9 mouse cellular contexts compared by ENCODE assay signal in genomic region chr16:91866258-91866634, GRCm38 (mm10).
DNase-seq lines count a peak whose midpoint lies in the region; TF ChIP-seq lines count a peak whose summit lies in the region.
"Had no signal": no experiment of that assay in that cellular context is flagged by ENCODE, and none has a peak within 500 bp of the region (broad histone marks: within the 10 kb centered on the region; RNA-seq: fewer than 3 reads in every experiment).

No protein-coding gene starts in this region.

- no peak overlapping the region for H3K4me3 ChIP-seq in heart, adult 2 months
- no peak overlapping the region for H3K4me3 ChIP-seq in MEL (ENCODE audit: control insufficient read depth in 1 of 2, insufficient read depth in 1 of 2, low read depth in 2 of 2, low read length in 2 of 2)
- H3K4me3 ChIP-seq in brown adipose tissue, adult 24 weeks (ENCODE audit: insufficient read depth, low read depth, low read length), result no peak overlapping the region
- H3K4me3 ChIP-seq: forebrain, embryonic 13.5 days had no signal

- TF ChIP-seq EP300 in heart, adult 2 months (IDR thresholded peaks at IDR 0.05; ENCODE audit: insufficient read depth, low read depth, low read length), result peak; percentile 66; the same call in 1 of the 2 replicates
- TF ChIP-seq EP300 in MEL (IDR thresholded peaks at IDR 0.05; ENCODE audit: low read depth in 1 of 2, low read length in 2 of 2), result no peak

- H3K79me2 ChIP-seq in heart, adult 2 months (replicated peaks; ENCODE audit: control insufficient read depth, insufficient read depth, low read length), result no peaks in the 10 kb centered on the region
- H3K79me2 ChIP-seq in MEL (ENCODE audit: control insufficient read depth, insufficient read depth, low read length, poor library complexity), result peaks cover 4% of the 10 kb centered on the region; the same call in 1 of the 2 replicates

- peak overlapping the region; percentile 69 for H3K27ac ChIP-seq in heart, adult 2 months
- H3K27ac ChIP-seq in MEL (ENCODE audit: control insufficient read depth, low read depth, low read length), result peak overlapping the region; percentile 94; the same call in 1 of the 2 replicates
- H3K27ac ChIP-seq in brown adipose tissue, adult 24 weeks (replicated peaks; ENCODE audit: low read depth, low read length), result peak overlapping the region; percentile 67

- TF ChIP-seq RAD21 in MEL (IDR thresholded peaks at IDR 0.05; ENCODE audit: low read depth, low read length), result no peak

- peaks cover 2% of the 10 kb centered on the region; the same call in 1 of the 2 replicates for H3K36me3 ChIP-seq in heart, adult 2 months (ENCODE audit: control insufficient read depth, insufficient read depth, low read length)
- H3K36me3 ChIP-seq in MEL (ENCODE audit: control insufficient read depth in 1 of 2, insufficient read depth in 2 of 2, low read length in 2 of 2), result peaks cover 0 to 28% of the 10 kb centered on the region in 2 experiments; a peak in 2 of 4 replicates

- peak; percentile 28; the same call in 1 of the 2 replicates for TF ChIP-seq POLR2A in heart, adult 2 months (IDR thresholded peaks at IDR 0.05; ENCODE audit: insufficient read depth, low read depth, low read length)
- TF ChIP-seq POLR2A in MEL (IDR thresholded peaks at IDR 0.05; ENCODE audit: control insufficient read depth in 1 of 2, insufficient read depth in 1 of 2, low read depth in 1 of 2, low read length in 2 of 2, poor library complexity in 1 of 2), result no peak

- TF ChIP-seq CTCF in heart, adult 2 months (IDR thresholded peaks at IDR 0.05), result no peak
- TF ChIP-seq CTCF in MEL (IDR thresholded peaks at IDR 0.05 in 2 of 3, conservative IDR thresholded peaks at IDR 0.05 in 1 of 3; ENCODE audit: control insufficient read depth in 1 of 3, insufficient read depth in 1 of 3, low read depth in 2 of 3, low read length in 3 of 3, poor library complexity in 1 of 3, severe bottlenecking in 1 of 3), result no peak

- peak; percentile 43 to 77 for DNase-seq in heart, adult 2 months
- DNase-seq in heart, postnatal 25 days (ENCODE audit: low spot score), result no peak
- DNase-seq in MEL (ENCODE audit: low read depth, low spot score), result no peak
- DNase-seq in heart, postnatal 10 days, result peak; percentile 72 to 77
- DNase-seq in lung, adult 18-20 months, result no peak
- DNase-seq in T-cell, adult 2 months (ENCODE audit: low spot score), result no peak

- 61% methylated on average over 5 of the region's 5 CpGs for WGBS in heart, adult 2 months

- intact Hi-C loops in heart, adult 2 months (cut with DNase I), result no loop called here
- intact Hi-C loops in heart, postnatal 25 days (cut with DNase I), result no loop called here
- intact Hi-C loops in heart, postnatal 10 days (cut with DNase I), result no loop called here

- H3K4me1 ChIP-seq in heart, adult 2 months (ENCODE audit: control insufficient read depth, insufficient read depth, low read length), result peaks cover 16% of the 10 kb centered on the region
- peaks cover 23 to 44% of the 10 kb centered on the region in 2 experiments for H3K4me1 ChIP-seq in MEL (ENCODE audit: control insufficient read depth in 1 of 2, insufficient read depth in 2 of 2, low read length in 2 of 2)
- H3K4me1 ChIP-seq in brown adipose tissue, adult 24 weeks (ENCODE audit: control insufficient read depth, insufficient read depth, insufficient read length, low read length), result peaks cover 14% of the 10 kb centered on the region

- no peak overlapping the region for H3K9ac ChIP-seq in heart, adult 2 months (ENCODE audit: low read depth, low read length)
- no peak overlapping the region for H3K9ac ChIP-seq in MEL (ENCODE audit: control insufficient read depth, low read depth, low read length, poor library complexity, severe bottlenecking)
- H3K9ac ChIP-seq: forebrain, embryonic 13.5 days had no signal

- no peaks in the 10 kb centered on the region for H3K9me3 ChIP-seq in MEL (replicated peaks; ENCODE audit: insufficient read depth, low read length)
- H3K9me3 ChIP-seq: forebrain, embryonic 13.5 days had no signal

- H3K27me3 ChIP-seq in heart, adult 2 months (ENCODE audit: control insufficient read depth, insufficient read depth, low read length), result no peaks in the 10 kb centered on the region
- H3K27me3 ChIP-seq in MEL (ENCODE audit: control insufficient read depth in 1 of 2, insufficient read depth in 2 of 2, low read length in 2 of 2), result no peaks in the 10 kb centered on the region
- H3K27me3 ChIP-seq: CH12.LX; forebrain, embryonic 13.5 days had no signal

TF ChIP-seq in MEL, 35 proteins besides CTCF, POLR2A, EP300 and RAD21:
- TF ChIP-seq KAT2A (conservative IDR thresholded peaks at IDR 0.05; ENCODE audit: low read depth, low read length), result no peak

Comparison
In these comparisons a context has a peak if more than half of its experiments do, and no peak if none do; other contexts are left out.
1. DNase-seq: peak in heart, adult 2 months (2 of 2) and heart, postnatal 10 days (2 of 2); none in heart, postnatal 25 days (single experiment), MEL (single experiment), lung, adult 18-20 months (0 of 2) and T-cell, adult 2 months (single experiment).
2. Peak in every context shown above with its lines, with median percentiles within 50 percentile points of each other: H3K27ac ChIP-seq.